Mouse (Mus musculus) CH12F3 (cell line): ENCODE measurements around the gene Sec24a.
"Not testable (repeated sequence)": the region's sequence is repeated elsewhere in the genome, so short reads cannot be mapped to it uniquely, and the experiment has no call there.

Experiments used
- in situ Hi-C: fragments of 300-500 bp; cut with MboI; formaldehyde crosslinking; loops from 2 replicates; pipeline ENCODE4 v1.14.3; 2020; ENCODE audit warnings: low sequenced_read_pairs

Gene Sec24a

GRCm38 (mm10) chr11:51688330-51689328 is 74.8 kb downstream of the Sec24a start, which contains the start of gene 0610009B22Rik:
0610009B22Rik (minus strand) TSS chr11:51688874.
- in situ Hi-C loops: loop anchor here (10.0 kb wide), 1 partner anchor 74 kb away; the partner anchor contains the start of gene Nhp2

GRCm38 (mm10) chr11:51681976-51682374 is 81.5 kb downstream of the Sec24a start:
- in situ Hi-C loops: loop anchor here (10.0 kb wide), 1 partner anchor 67 kb away; the partner anchor contains the start of gene Nhp2

GRCm38 (mm10) chr11:51681324-51681975 is 82.0 kb downstream of the Sec24a start:
- in situ Hi-C loops: loop anchor here (10.0 kb wide), 1 partner anchor 67 kb away; the partner anchor contains the start of gene Nhp2

- in situ Hi-C loops: no loop called here
Observed at GRCm38 (mm10) chr11:51679466-51679865, 84.0 kb downstream of the Sec24a start.

- in situ Hi-C loops: no loop called here
Observed at GRCm38 (mm10) chr11:51677737-51678418, 85.6 kb downstream of the Sec24a start.

GRCm38 (mm10) chr11:51675386-51675785 is 88.0 kb downstream of the Sec24a start:
- in situ Hi-C loops: no loop called here

GRCm38 (mm10) chr11:51673291-51673690 is 90.1 kb downstream of the Sec24a start:
- in situ Hi-C loops: no loop called here

GRCm38 (mm10) chr11:51671376-51671775 is 92.1 kb downstream of the Sec24a start:
- in situ Hi-C loops: no loop called here

GRCm38 (mm10) chr11:51670846-51671245 is 92.6 kb downstream of the Sec24a start:
- in situ Hi-C loops: no loop called here

GRCm38 (mm10) chr11:51664747-51665146 is 98.7 kb downstream of the Sec24a start:
- in situ Hi-C loops: not testable (repeated sequence)

GRCm38 (mm10) chr11:51662632-51663031 is 100.8 kb downstream of the Sec24a start:
- in situ Hi-C loops: no loop called here

- in situ Hi-C loops: no loop called here
Observed at GRCm38 (mm10) chr11:51661867-51662365, 101.5 kb downstream of the Sec24a start.

- in situ Hi-C loops: no loop called here
Observed at GRCm38 (mm10) chr11:51658705-51659104, 104.7 kb downstream of the Sec24a start.

GRCm38 (mm10) chr11:51658291-51658690 is 105.1 kb downstream of the Sec24a start:
- in situ Hi-C loops: no loop called here

GRCm38 (mm10) chr11:51656798-51657521 is 106.5 kb downstream of the Sec24a start:
- in situ Hi-C loops: no loop called here

GRCm38 (mm10) chr11:51654891-51655290 is 108.5 kb downstream of the Sec24a start:
- in situ Hi-C loops: no loop called here

- in situ Hi-C loops: no loop called here
Observed at GRCm38 (mm10) chr11:51653736-51654135, 109.7 kb downstream of the Sec24a start.

- in situ Hi-C loops: no loop called here
Observed at GRCm38 (mm10) chr11:51652889-51653418, 110.5 kb downstream of the Sec24a start.

GRCm38 (mm10) chr11:51650691-51651515 is 112.5 kb downstream of the Sec24a start, which contains the start of the genes N4bp3 and D930048N14Rik:
N4bp3 (minus strand) TSS chr11:51650842.
D930048N14Rik (plus strand) TSS chr11:51650954.
- in situ Hi-C loops: no loop called here
